Comparison of ENCODE assay signal across 27 mouse cellular contexts in genomic region chr5:19539348-19539747, GRCm38 (mm10).
"Had no signal": no experiment of that assay in that cellular context is flagged by ENCODE, and none has a peak within 500 bp of the region (broad histone marks: within the 10 kb centered on the region; RNA-seq: fewer than 3 reads in every experiment).

No protein-coding gene starts in this region.

- H3K4me1 ChIP-seq: heart, embryonic 13.5 days; heart, embryonic 15.5 days; hindbrain, embryonic 13.5 days; hindbrain, embryonic 15.5 days; kidney, embryonic 15.5 days; limb, embryonic 13.5 days; limb, embryonic 15.5 days; liver, embryonic 12.5 days had no signal

- H3K4me3 ChIP-seq: heart, adult 2 months; heart, embryonic 13.5 days; heart, embryonic 15.5 days; hindbrain, embryonic 13.5 days; hindbrain, embryonic 15.5 days; kidney, embryonic 15.5 days; limb, embryonic 13.5 days; limb, embryonic 15.5 days; liver, embryonic 12.5 days had no signal

- H3K9ac ChIP-seq: heart, embryonic 13.5 days; heart, embryonic 15.5 days; hindbrain, embryonic 13.5 days; hindbrain, embryonic 15.5 days; kidney, embryonic 15.5 days; limb, embryonic 13.5 days; limb, embryonic 15.5 days; liver, embryonic 12.5 days; liver, embryonic 14.5 days had no signal

- H3K9me3 ChIP-seq: heart, embryonic 13.5 days; heart, embryonic 15.5 days; hindbrain, embryonic 13.5 days; hindbrain, embryonic 15.5 days; kidney, embryonic 15.5 days; limb, embryonic 13.5 days; limb, embryonic 15.5 days; liver, embryonic 12.5 days had no signal

- H3K27me3 ChIP-seq: heart, embryonic 13.5 days; heart, embryonic 15.5 days; hindbrain, embryonic 13.5 days; hindbrain, embryonic 15.5 days; kidney, embryonic 15.5 days; limb, embryonic 13.5 days; limb, embryonic 15.5 days; liver, embryonic 12.5 days had no signal

- H3K4me2 ChIP-seq: heart, embryonic 11.5 days; heart, embryonic 13.5 days; heart, embryonic 15.5 days; hindbrain, embryonic 13.5 days; hindbrain, embryonic 15.5 days; kidney, embryonic 15.5 days; limb, embryonic 13.5 days; limb, embryonic 15.5 days; liver, embryonic 12.5 days had no signal

- H3K27ac ChIP-seq: heart, adult 2 months; heart, embryonic 13.5 days; heart, embryonic 15.5 days; hindbrain, embryonic 13.5 days; hindbrain, embryonic 15.5 days; hindbrain, postnatal 0 days; kidney, embryonic 15.5 days; kidney, postnatal 0 days; limb, embryonic 13.5 days; limb, embryonic 15.5 days; liver, embryonic 12.5 days; liver, embryonic 14.5 days had no signal

- DNase-seq: gastrocnemius, postnatal 14 days; gastrocnemius, postnatal 36 days; heart, adult 11 months; heart, adult 2 months; heart, postnatal 14 days; heart, postnatal 36 days; kidney, adult 11 months; kidney, adult 2 months; kidney, adult 9 months; kidney, postnatal 14 days; kidney, postnatal 36 days; layer of hippocampus, adult 9-11 months; layer of hippocampus, postnatal 36 days; left cerebral cortex, postnatal 4 days had no signal

- ATAC-seq: hindbrain, postnatal 0 days; intestine, embryonic 16.5 days; liver, embryonic 12.5 days had no signal

- H3K36me3 ChIP-seq: heart, embryonic 13.5 days; heart, embryonic 15.5 days; hindbrain, embryonic 13.5 days; hindbrain, embryonic 15.5 days; kidney, embryonic 15.5 days; limb, embryonic 13.5 days; limb, embryonic 15.5 days; liver, embryonic 12.5 days had no signal
